ENCODE assay signal across 8 mouse cellular contexts in genomic region chr9:20493281-20493680, GRCm38 (mm10). TPM values are rescaled to one million over a fixed set of nuclear protein-coding genes. Genes with fewer than 3 reads are reported as not detected.
DNase-seq lines count a peak whose midpoint lies in the region; ATAC-seq and TF ChIP-seq lines count a peak whose summit lies in the region.

No protein-coding gene starts in this region.

- 9% methylated on average over 9 of the region's 9 CpGs for WGBS in hindbrain, embryonic 13.5 days

- DNase-seq in layer of hippocampus, adult 11-12 months (ENCODE audit: low spot score) = peak; percentile 11
- no peak for DNase-seq in layer of hippocampus, postnatal 10 days (ENCODE audit: low spot score in 2 of 2)
- peak; percentile 30 for DNase-seq in embryo, embryonic 9.5 days (ENCODE audit: extremely low spot score)
- peak; percentile 14 for DNase-seq in lung, postnatal 36 days
- DNase-seq in urinary bladder, postnatal 10 days (ENCODE audit: low spot score) = no peak
- no peak for DNase-seq in cerebellum, adult 9-11 months

- H3K4me2 ChIP-seq in hindbrain, embryonic 13.5 days = peak overlapping the region; percentile 74

- H3K4me1 ChIP-seq in ES-Bruce4 (ENCODE audit: control insufficient read depth, insufficient read depth, low read length) = no peaks in the 10 kb centered on the region
- peaks cover 41% of the 10 kb centered on the region for H3K4me1 ChIP-seq in hindbrain, embryonic 13.5 days (replicated peaks)

- TF ChIP-seq CTCF in ES-Bruce4 (IDR thresholded peaks at IDR 0.05; ENCODE audit: low read depth, low read length) = no peak

- no peak for ATAC-seq in hindbrain, embryonic 13.5 days (ENCODE audit: low FRiP score)

- no peaks in the 10 kb centered on the region for H3K27me3 ChIP-seq in ES-Bruce4 (ENCODE audit: control insufficient read depth, insufficient read depth, low read length, poor library complexity, severe bottlenecking)
- H3K27me3 ChIP-seq in hindbrain, embryonic 13.5 days = no peaks in the 10 kb centered on the region

- no peaks in the 10 kb centered on the region for H3K9me3 ChIP-seq in ES-Bruce4 (replicated peaks; ENCODE audit: control insufficient read depth, insufficient read depth, low read length, poor library complexity, severe bottlenecking)
- no peaks in the 10 kb centered on the region for H3K9me3 ChIP-seq in hindbrain, embryonic 13.5 days

- no peak for TF ChIP-seq POLR2A in ES-Bruce4 (IDR thresholded peaks at IDR 0.05; ENCODE audit: insufficient read depth, low read length)

- peak overlapping the region; percentile 81 for H3K4me3 ChIP-seq in ES-Bruce4 (ENCODE audit: low read depth, low read length)
- H3K4me3 ChIP-seq in hindbrain, embryonic 13.5 days = peak overlapping the region; percentile 81

- no peak for TF ChIP-seq EP300 in ES-Bruce4 (IDR thresholded peaks at IDR 0.05; ENCODE audit: insufficient read depth, low read depth, low read length)

- H3K9ac ChIP-seq in ES-Bruce4 (ENCODE audit: low read depth, poor library complexity, severe bottlenecking) = peak overlapping the region; percentile 76
- peak overlapping the region; percentile 93 for H3K9ac ChIP-seq in hindbrain, embryonic 13.5 days

- peak overlapping the region; percentile 69 for H3K27ac ChIP-seq in ES-Bruce4 (ENCODE audit: insufficient read depth, low read length)
- H3K27ac ChIP-seq in hindbrain, embryonic 13.5 days = peak overlapping the region; percentile 96

- peaks cover 16% of the 10 kb centered on the region for H3K36me3 ChIP-seq in ES-Bruce4 (ENCODE audit: control insufficient read depth, insufficient read depth, low read length, poor library complexity, severe bottlenecking)
- H3K36me3 ChIP-seq in hindbrain, embryonic 13.5 days = peaks cover 32% of the 10 kb centered on the region

RNA-seq across cellular contexts. Expression of gene Zfp426, which starts 0.7 kb away (rescaled TPM):
- total RNA-seq in layer of hippocampus, postnatal 10 days (2021) = 10 to 100 TPM; 34.1 to 36.8 TPM
- 17.5 and 19.4 TPM in 2 replicates for polyA plus RNA-seq in ES-Bruce4 (2011; ENCODE audit: insufficient read depth, insufficient read length, low read depth, missing spikeins)
- 29.9 and 32.3 TPM in 2 replicates for polyA plus RNA-seq in hindbrain, embryonic 13.5 days (2015; fragmentation: Nextera tagmentation; extraction: Ambion mirVana)

RNA-seq across cellular contexts. Expression of gene Zfp266, which starts 27.9 kb away (rescaled TPM):
- total RNA-seq in layer of hippocampus, postnatal 10 days (2021) = 10 to 100 TPM; 60.2 to 63.5 TPM
- polyA plus RNA-seq in ES-Bruce4 (2011; ENCODE audit: insufficient read depth, insufficient read length, low read depth, missing spikeins) = 113 and 128 TPM in 2 replicates
- 124 and 131 TPM in 2 replicates for polyA plus RNA-seq in hindbrain, embryonic 13.5 days (2015; fragmentation: Nextera tagmentation; extraction: Ambion mirVana)

RNA-seq across cellular contexts. Expression of gene Zfp26, which starts 33.3 kb away (rescaled TPM):
- total RNA-seq in layer of hippocampus, postnatal 10 days (2021) = 10 to 100 TPM; 31.6 to 35.6 TPM
- polyA plus RNA-seq in ES-Bruce4 (2011; ENCODE audit: insufficient read depth, insufficient read length, low read depth, missing spikeins) = 28.6 and 30.7 TPM in 2 replicates
- polyA plus RNA-seq in hindbrain, embryonic 13.5 days (2015; fragmentation: Nextera tagmentation; extraction: Ambion mirVana) = 16.4 and 17.9 TPM in 2 replicates

Comparison
In these comparisons a context has a peak if more than half of its experiments do, and no peak if none do; other contexts are left out.
1. DNase-seq: peak in layer of hippocampus, adult 11-12 months (single experiment), embryo, embryonic 9.5 days (single experiment) and lung, postnatal 36 days (single experiment); none in layer of hippocampus, postnatal 10 days (0 of 2), urinary bladder, postnatal 10 days (single experiment) and cerebellum, adult 9-11 months (single experiment).